11 mouse cellular contexts compared by ENCODE assay signal in genomic region chr3:75835286-75835967, GRCm38 (mm10).
DNase-seq lines count a peak whose midpoint lies in the region; ATAC-seq and TF ChIP-seq lines count a peak whose summit lies in the region.
"Had no signal": no experiment of that assay in that cellular context is flagged by ENCODE, and none has a peak within 500 bp of the region (broad histone marks: within the 10 kb centered on the region; RNA-seq: fewer than 3 reads in every experiment).

No protein-coding gene starts in this region.

- no peaks in the 10 kb centered on the region for H3K27me3 ChIP-seq in liver, adult 2 months (ENCODE audit: control insufficient read depth, insufficient read depth, low read length)
- H3K27me3 ChIP-seq in forebrain, embryonic 16.5 days (replicated peaks; ENCODE audit: control insufficient read depth, insufficient read depth, low read length), result no peaks in the 10 kb centered on the region
- H3K27me3 ChIP-seq: liver, embryonic 13.5 days; neural tube, embryonic 13.5 days had no signal

- no peak for TF ChIP-seq POLR2A in liver, adult 2 months (IDR thresholded peaks at IDR 0.05; ENCODE audit: extremely low read depth, insufficient read depth, low read length)

- H3K27ac ChIP-seq in liver, adult 2 months (replicated peaks; ENCODE audit: insufficient read depth, low read depth, low read length), result no peak overlapping the region
- H3K27ac ChIP-seq in forebrain, embryonic 16.5 days (ENCODE audit: low read length), result no peak overlapping the region
- H3K27ac ChIP-seq: liver, embryonic 13.5 days; neural tube, embryonic 13.5 days had no signal

- WGBS in liver, adult 2 months, result 82% methylated on average over 5 of the region's 5 CpGs
- WGBS in forebrain, embryonic 16.5 days, result 85% methylated on average over 5 of the region's 5 CpGs

- no peak overlapping the region for H3K4me3 ChIP-seq in liver, adult 2 months (ENCODE audit: insufficient read depth, low read depth, low read length)
- no peak overlapping the region for H3K4me3 ChIP-seq in forebrain, embryonic 16.5 days (replicated peaks; ENCODE audit: low read length)
- H3K4me3 ChIP-seq: liver, embryonic 13.5 days; neural tube, embryonic 13.5 days had no signal

- TF ChIP-seq CTCF in liver, adult 2 months (IDR thresholded peaks at IDR 0.05; ENCODE audit: low read depth, low read length), result no peak

- H3K4me2 ChIP-seq in forebrain, embryonic 16.5 days (ENCODE audit: low read length), result no peak overlapping the region
- H3K4me2 ChIP-seq: liver, embryonic 13.5 days; neural tube, embryonic 13.5 days had no signal

- H3K9me3 ChIP-seq in forebrain, embryonic 16.5 days (ENCODE audit: control insufficient read depth, low read length), result no peaks in the 10 kb centered on the region
- H3K9me3 ChIP-seq: liver, embryonic 13.5 days; neural tube, embryonic 13.5 days had no signal

- no peaks in the 10 kb centered on the region for H3K36me3 ChIP-seq in liver, adult 2 months (ENCODE audit: control insufficient read depth, insufficient read depth, low read length)
- no peaks in the 10 kb centered on the region for H3K36me3 ChIP-seq in forebrain, embryonic 16.5 days (ENCODE audit: control insufficient read depth, insufficient read depth)
- H3K36me3 ChIP-seq: liver, embryonic 13.5 days; neural tube, embryonic 13.5 days had no signal

- no peaks in the 10 kb centered on the region for H3K79me2 ChIP-seq in liver, adult 2 months (ENCODE audit: control insufficient read depth, insufficient read depth, low read length)

- H3K9ac ChIP-seq in liver, adult 2 months (ENCODE audit: low read depth, low read length), result no peak overlapping the region
- no peak overlapping the region for H3K9ac ChIP-seq in forebrain, embryonic 16.5 days (replicated peaks; ENCODE audit: low read depth, low read length)
- H3K9ac ChIP-seq: liver, embryonic 13.5 days; neural tube, embryonic 13.5 days had no signal

- peak; percentile 6 for DNase-seq in embryo, embryonic 11 days
- no peak for DNase-seq in embryo, embryonic 9.5 days (ENCODE audit: extremely low spot score)
- DNase-seq in liver, adult 2 months (ENCODE audit: extremely low read depth, low read depth, low spot score), result peak; percentile 2
- no peak for DNase-seq in liver
- DNase-seq in heart, adult 9 months (ENCODE audit: low spot score in 2 of 2), result peak; percentile 46 to 54
- DNase-seq in embryo, embryonic 10.5 days (ENCODE audit: low spot score), result no peak
- DNase-seq: adrenal gland, postnatal 25 days; liver, embryonic 13.5 days had no signal

- peak; percentile 99 for ATAC-seq in megakaryocyte progenitor cell, adult 5-6 weeks (replicated peaks; ENCODE audit: poor library complexity)
- ATAC-seq in forebrain, embryonic 16.5 days, result no peak

- H3K4me1 ChIP-seq in liver, adult 2 months (ENCODE audit: control insufficient read depth, insufficient read depth, low read length), result no peaks in the 10 kb centered on the region
- no peaks in the 10 kb centered on the region for H3K4me1 ChIP-seq in forebrain, embryonic 16.5 days (replicated peaks; ENCODE audit: control insufficient read depth, insufficient read depth, low read length)
- H3K4me1 ChIP-seq: liver, embryonic 13.5 days; neural tube, embryonic 13.5 days had no signal

Comparison
In these comparisons a context has a peak if more than half of its experiments do, and no peak if none do; other contexts are left out.
1. DNase-seq: peak in embryo, embryonic 11 days (single experiment), liver, adult 2 months (single experiment) and heart, adult 9 months (2 of 2); none in embryo, embryonic 9.5 days (single experiment), liver (single experiment) and embryo, embryonic 10.5 days (single experiment).